Mouse (Mus musculus) heart, adult 8-10 months (tissue): Measurements from ENCODE around the gene Timm17b. TPM values are rescaled to one million over a fixed set of nuclear protein-coding genes. Genes with fewer than 3 reads are reported as not detected.

Source experiments
- DNase-seq: peaks from one replicate; pipeline ENCODE4 v3.0.0; 2022; ENCODE audit warnings: low spot score
- total RNA-seq, 4 experiments: library from RNA; stranded (reverse); gene quantifications; 2 replicates each; pipeline ENCODE4 v1.2.4; 2022

Gene Timm17b
- total RNA-seq, 4 experiments from 2014 or later = 44.7 to 50.5 (median 46.7) TPM

GRCm38 (mm10) chrX:7919601-7920383 is 20.6 kb downstream of the Timm17b start, which contains the start of gene Pcsk1n:
Gene Pcsk1n (plus strand): TSS chrX:7919822.
- no peak for DNase-seq

DNA sequence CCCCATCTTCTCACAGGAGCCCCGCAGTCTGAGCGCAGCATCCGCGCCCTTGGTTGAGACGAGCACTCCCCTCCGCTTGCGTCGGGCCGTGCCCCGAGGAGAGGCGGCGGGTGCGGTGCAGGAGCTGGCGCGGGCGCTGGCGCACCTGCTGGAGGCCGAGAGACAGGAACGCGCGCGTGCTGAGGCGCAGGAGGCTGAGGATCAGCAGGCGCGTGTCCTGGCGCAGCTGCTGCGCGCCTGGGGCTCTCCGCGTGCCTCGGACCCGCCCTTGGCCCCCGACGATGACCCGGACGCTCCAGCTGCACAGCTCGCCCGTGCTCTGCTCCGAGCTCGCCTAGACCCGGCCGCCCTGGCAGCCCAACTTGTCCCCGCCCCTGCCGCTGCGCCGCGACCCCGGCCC is 22.9 kb downstream of the Timm17b start:
- DNase-seq = no peak

GRCm38 (mm10) chrX:7926266-7926665 is 27.1 kb downstream of the Timm17b start:
- DNase-seq = no peak

DNA sequence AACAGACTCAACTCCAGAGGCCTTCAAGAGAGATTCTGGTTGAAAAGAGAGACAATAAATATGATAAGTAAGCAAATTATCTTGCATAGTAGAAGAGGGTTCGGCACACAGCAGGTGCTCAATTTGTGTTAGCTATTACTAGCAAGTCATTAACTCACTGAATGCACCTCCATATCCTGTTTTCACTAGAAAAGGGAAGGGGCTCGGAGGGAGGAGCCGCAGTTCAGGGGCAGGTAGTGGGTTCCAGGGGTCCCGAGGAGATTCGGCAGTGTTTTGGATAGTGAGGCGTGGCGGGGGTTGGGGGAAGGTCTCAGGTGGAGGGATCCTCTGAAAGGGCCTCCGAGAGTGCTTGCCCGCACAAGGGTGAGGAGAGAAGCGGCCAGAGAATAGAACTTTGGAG is 28.0 kb downstream of the Timm17b start:
- no peak for DNase-seq

DNA sequence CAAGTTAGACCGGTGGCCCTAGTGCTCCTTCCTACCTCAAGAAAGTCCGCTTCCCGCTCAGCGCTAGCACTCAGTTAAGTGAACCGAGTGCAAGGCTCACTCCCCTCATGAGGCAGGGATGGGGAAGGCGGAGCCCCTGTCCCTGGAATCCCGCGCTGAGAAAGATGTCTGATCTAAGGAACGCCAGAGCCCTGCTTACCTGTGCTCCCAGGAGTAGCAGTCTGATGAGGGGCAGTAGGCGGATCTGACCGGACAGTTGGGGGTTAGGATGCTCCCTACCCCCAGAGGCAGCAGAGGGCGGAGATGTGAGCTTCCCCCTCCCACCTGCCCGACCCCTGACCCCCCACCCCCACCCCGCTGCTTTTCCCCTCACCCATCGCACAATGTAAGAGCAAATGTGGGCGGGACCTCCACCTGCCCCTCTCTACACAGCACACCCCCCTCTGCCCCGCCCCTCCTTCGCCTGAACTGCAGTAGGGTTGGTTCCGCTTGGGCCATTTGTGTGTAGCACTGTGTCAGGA is 29.2 kb downstream of the Timm17b start, which contains the start of gene Eras:
TSS of gene Eras (minus strand) at position 338 of the 521 bp plus-strand sequence.
- no peak for DNase-seq

GRCm38 (mm10) chrX:7936874-7937273 is 37.7 kb downstream of the Timm17b start:
- DNase-seq = no peak

GRCm38 (mm10) chrX:7937667-7938066 is 38.5 kb downstream of the Timm17b start:
- no peak for DNase-seq

DNA sequence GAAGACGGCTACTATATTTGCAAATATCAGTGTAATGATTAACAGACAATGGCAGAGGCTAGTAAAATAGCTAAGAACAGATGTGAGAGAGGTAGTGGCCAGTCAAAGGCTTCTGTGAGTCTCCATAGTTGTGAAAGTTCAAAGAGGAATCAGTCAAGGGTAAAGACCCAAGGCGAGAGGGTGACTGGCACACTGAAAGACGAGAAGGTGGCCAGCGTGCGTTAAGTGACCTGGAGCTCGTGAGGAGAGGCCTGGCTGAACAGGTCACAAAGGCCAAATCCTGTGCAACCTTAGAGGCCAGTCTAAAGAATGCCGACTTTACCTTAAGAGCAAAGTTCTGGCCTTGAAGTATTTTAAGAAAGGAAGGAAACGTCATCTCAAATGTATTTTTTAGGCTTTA is 46.5 kb downstream of the Timm17b start:
- no peak for DNase-seq

- DNase-seq = no peak
Observed at GRCm38 (mm10) chrX:7947108-7947899, 48.1 kb downstream of the Timm17b start, which contains the start of gene Hdac6. Gene Hdac6 (minus strand): TSS chrX:7947889.

DNA sequence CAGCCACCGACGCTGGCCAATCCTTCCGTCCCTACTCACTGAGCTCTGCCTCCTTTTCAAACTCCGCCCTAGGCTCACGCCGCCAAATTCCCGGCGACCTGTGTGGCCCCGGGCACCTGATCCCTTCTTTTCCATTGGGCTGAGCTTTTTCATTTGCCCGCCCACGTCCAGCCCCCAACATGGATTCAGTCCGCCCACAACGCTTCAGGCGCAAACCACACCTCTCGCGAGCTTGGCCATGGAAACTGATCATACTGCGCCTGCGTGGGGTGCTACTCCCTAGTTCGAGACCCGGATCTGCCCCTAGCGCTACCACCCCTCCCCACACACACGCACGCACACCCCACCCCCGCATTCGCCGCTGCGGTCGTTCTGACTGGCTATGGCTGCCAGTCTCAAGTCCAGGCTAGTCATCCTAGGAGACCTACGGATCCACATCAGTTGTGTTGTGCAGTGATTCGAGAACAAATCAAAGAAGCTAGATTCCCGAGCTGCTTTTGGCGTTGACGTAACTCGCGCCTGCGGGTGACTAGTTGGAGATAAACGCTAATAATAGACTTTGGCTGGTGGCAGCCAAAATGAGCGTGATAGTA is 48.8 kb downstream of the Timm17b start:
- DNase-seq = peak; percentile 93

DNA sequence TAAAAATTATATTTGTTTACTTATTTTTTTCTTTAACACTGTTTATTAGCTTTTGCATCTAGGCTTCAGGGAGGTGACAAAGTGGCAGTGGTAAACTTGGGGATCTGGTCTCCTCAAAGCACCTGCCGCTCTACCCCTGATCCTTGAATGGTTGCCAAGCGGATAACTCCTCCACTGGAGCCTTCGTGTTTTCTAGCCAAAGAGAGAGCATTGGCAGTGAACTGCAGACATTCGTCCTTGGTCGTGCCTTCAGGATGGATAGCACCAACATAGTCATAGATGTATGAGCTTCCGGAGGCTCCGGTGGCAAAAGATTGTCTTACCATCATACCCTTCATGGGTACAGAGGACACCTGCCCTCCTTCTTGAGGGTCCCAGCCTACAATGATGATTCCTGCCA is 50.9 kb downstream of the Timm17b start:
- DNase-seq = no peak

Other genes with a start within 250 kb of the Timm17b start
- 10 to 100 TPM; 18.8 to 22.2 (median 19.5) TPM for gene Prickle3, start 242.1 kb upstream of the Timm17b start, total RNA-seq
- 10 to 100 TPM; 39.8 to 56.9 (median 51.1) TPM for gene Plp2, start 228.0 kb upstream of the Timm17b start, total RNA-seq
- gene Magix, start 218.1 kb upstream of the Timm17b start, total RNA-seq = 10 to 100 TPM; 26.1 to 30.3 (median 28.8) TPM
- 10 to 100 TPM; 18.3 to 21.9 (median 21.3) TPM for gene Gpkow, start 202.2 kb upstream of the Timm17b start, total RNA-seq
- 10 to 100 TPM; 34.4 to 60.5 (median 46.7) TPM for gene Wdr45, start 185.0 kb upstream of the Timm17b start, total RNA-seq
- gene Gm45208, start 177.1 kb upstream of the Timm17b start, total RNA-seq = not detected
- 1 to 10 TPM; 4.3 to 6.7 (median 5.7) TPM for gene Praf2, start 170.9 kb upstream of the Timm17b start, total RNA-seq
- 1 to 10 TPM in 1 of 4 experiments, under 1 TPM in 3; 0.37 to 1.0 (median 0.73) TPM for gene Ccdc120, start 148.5 kb upstream of the Timm17b start, total RNA-seq
- gene Tfe3, start 136.8 kb upstream of the Timm17b start, total RNA-seq = 10 to 100 TPM; 11.9 to 16.9 (median 14.8) TPM
- 10 to 100 TPM; 23.1 to 26.1 (median 24.7) TPM for gene Gripap1, start 109.6 kb upstream of the Timm17b start, total RNA-seq
- under 1 TPM; 0.23 to 0.30 (median 0.27) TPM for gene Kcnd1, start 77.1 kb upstream of the Timm17b start, total RNA-seq
- 10 to 100 TPM; 20.0 to 24.9 (median 21.5) TPM for gene Otud5, start 58.0 kb upstream of the Timm17b start, total RNA-seq
- 1 to 10 TPM; 2.4 to 6.1 (median 3.7) TPM for gene Pim2, start 21.1 kb upstream of the Timm17b start, total RNA-seq
- 10 to 100 TPM in 3 of 4 experiments, 1 to 10 TPM in 1; 8.9 to 18.3 (median 13.5) TPM for gene Slc35a2, start 15.3 kb upstream of the Timm17b start, total RNA-seq
- 10 to 100 TPM; 20.0 to 24.0 (median 20.9) TPM for gene Pqbp1, start 88 bp upstream of the Timm17b start, total RNA-seq
- not detected for gene Gm10491, start 8.5 kb downstream of the Timm17b start, total RNA-seq
- not detected for gene Gm10490, start 10.2 kb downstream of the Timm17b start, total RNA-seq
- under 1 TPM; 0.11 to 0.20 (median 0.16) TPM for gene Pcsk1n, start 20.5 kb downstream of the Timm17b start, total RNA-seq
- gene Eras, start 29.2 kb downstream of the Timm17b start, total RNA-seq = not detected
- 10 to 100 TPM; 10.4 to 11.5 (median 10.9) TPM for gene Hdac6, start 48.5 kb downstream of the Timm17b start, total RNA-seq
- gene Gata1, start 78.7 kb downstream of the Timm17b start, total RNA-seq = under 1 TPM in 1 of 4 experiments, not detected in 3; 0.32 TPM
- not detected for gene Glod5, start 119.1 kb downstream of the Timm17b start, total RNA-seq
- gene Suv39h1, start 175.4 kb downstream of the Timm17b start, total RNA-seq = 1 to 10 TPM; 4.0 to 6.4 (median 4.5) TPM
- gene Was, start 191.1 kb downstream of the Timm17b start, total RNA-seq = 1 to 10 TPM; 1.3 to 2.5 (median 1.6) TPM
- 10 to 100 TPM; 34.2 to 48.2 (median 41.0) TPM for gene Wdr13, start 233.5 kb downstream of the Timm17b start, total RNA-seq
- 100 to 1,000 TPM in 1 of 4 experiments, 10 to 100 TPM in 3; 38.2 to 113 (median 59.5) TPM for gene Rbm3, start 246.5 kb downstream of the Timm17b start, total RNA-seq